Mouse (Mus musculus): ENCODE results near the gene Panx3. TPM values are rescaled to one million over a fixed set of nuclear protein-coding genes. Genes with fewer than 3 reads are reported as not detected.

Panx3 gene
- not detected for polyA plus RNA-seq (2017; shearing (Covaris generic))

DNA sequence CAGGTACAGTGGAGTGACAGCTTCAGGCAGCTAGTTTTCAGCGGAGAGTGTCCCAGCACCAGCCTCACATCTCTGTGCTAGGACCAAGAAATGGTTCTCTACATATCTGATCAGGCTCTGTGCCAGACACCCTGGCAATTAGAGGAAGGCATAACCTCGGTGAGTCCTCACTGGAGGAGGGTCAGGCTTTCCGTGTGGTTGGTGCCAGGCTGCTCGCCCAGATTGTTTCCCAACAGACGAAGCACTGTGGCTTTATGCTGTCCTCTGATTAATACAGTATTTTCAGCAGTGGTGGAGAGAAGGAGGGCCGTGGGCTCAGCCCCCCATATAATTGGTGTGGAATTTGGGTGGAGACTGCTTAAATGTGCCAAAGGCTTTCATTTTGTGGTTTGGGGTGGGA, at the start of gene Panx3:
Panx3 (minus strand) TSS at position 121 of the 400 bp plus-strand sequence.

DNA sequence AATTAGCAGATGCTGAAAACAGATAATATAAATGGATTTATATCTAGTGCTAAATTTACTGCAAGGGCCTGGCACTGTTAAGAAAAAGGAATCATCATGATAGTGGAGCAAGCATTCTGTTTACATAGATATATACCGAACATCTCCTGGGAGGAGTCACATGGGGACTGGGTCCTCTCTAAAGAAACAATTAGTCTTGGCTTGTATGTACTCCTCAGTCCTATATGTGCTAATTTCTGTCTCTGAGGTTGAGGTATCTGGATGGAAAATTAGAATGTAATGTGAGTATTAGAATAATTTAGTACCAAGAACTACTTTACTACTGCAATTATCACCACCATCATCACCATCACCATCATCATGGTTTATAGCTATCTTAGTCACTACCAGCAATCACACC, 47.1 kb upstream of the Panx3 start, which contains the start of gene Olfr160:
Olfr160 (minus strand) TSS at position 101 of the 400 bp plus-strand sequence.

DNA sequence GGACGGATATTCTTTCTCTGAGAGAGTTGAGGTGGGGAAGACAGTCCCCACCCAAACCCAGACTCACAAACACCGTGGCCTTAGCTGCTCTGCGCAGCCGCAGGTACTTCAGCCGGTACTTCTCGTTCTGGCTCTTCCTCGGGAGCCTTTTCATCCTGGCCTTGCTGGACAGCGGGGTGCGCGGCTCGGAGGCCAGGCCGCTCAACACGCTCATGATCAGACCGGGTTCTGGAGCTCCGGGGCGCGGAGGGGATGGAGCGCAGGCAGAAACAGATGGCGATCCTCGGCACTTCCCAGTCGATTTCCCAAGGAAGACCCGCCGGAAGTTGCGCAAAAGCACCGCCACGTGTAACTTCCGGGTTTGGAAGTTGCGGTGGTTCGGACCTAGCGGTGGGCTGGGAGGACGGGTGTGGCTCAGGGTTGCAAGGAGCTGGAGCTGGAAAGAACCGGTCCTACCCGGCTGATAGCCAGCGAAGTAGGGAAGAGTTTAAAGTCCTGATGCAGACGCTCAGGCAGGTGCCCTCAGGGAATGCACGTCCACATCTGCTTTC, 12.0 kb downstream of the Panx3 start, which contains the start of gene Tbrg1:
Tbrg1 (minus strand) TSS at position 382 of the 551 bp plus-strand sequence.

DNA sequence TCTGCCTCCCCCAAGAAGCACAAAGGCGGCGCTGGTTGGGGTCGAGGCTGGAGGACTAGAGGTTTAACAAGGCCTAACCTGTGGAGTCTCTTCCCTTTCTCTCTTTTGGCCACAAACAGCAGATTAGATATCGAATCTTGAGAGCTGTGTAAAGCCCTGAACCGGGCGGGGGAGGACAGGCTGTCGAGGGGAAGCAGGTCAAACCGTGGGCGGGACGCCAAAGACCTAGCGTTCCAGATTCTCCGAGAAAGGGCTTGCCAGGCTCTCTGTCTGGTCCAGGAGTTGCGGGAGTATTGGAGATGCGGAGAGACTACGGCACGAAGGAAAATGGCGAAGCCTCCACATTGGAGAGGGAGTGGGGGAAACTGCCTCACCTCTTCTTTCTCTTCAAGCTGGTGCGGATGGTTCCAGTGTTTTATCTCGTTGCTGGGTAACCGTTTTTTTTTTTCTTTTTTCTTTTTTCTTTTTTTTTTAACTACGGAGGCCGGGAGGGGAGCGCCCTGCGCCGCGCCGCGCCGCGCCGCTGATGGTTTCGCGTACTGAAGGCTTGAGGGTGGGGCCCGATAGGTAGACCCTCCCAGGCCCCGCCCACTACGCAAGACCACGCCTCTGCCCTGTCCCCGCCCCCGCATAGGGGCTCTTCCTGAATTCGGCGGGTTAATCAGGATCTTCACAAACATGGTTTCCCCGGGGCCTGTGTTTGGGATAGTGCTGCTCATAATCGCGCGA, 55.7 kb downstream of the Panx3 start, which contains the start of gene Spa17:
Spa17 (minus strand) TSS at position 541 of the 729 bp plus-strand sequence.

Other genes with a start within 250 kb of the Panx3 start
- not detected for gene Robo3, start 236.0 kb downstream of the Panx3 start, polyA plus RNA-seq (2017; shearing (Covaris generic))
- 36.4 TPM for gene Msantd2, start 179.9 kb downstream of the Panx3 start, polyA plus RNA-seq (2017; shearing (Covaris generic))
- gene Esam, start 141.2 kb downstream of the Panx3 start, polyA plus RNA-seq (2017; shearing (Covaris generic)), result not detected
- not detected for gene Vsig2, start 130.0 kb downstream of the Panx3 start, polyA plus RNA-seq (2017; shearing (Covaris generic))
- gene Nrgn, start 116.3 kb downstream of the Panx3 start, polyA plus RNA-seq (2017; shearing (Covaris generic)), result not detected
- 8.1 TPM for gene Siae, start 113.5 kb downstream of the Panx3 start, polyA plus RNA-seq (2017; shearing (Covaris generic))
- gene Spa17, start 55.5 kb downstream of the Panx3 start, polyA plus RNA-seq (2017; shearing (Covaris generic)), result not detected
- gene Tbrg1, start 11.9 kb downstream of the Panx3 start, polyA plus RNA-seq (2017; shearing (Covaris generic)), result 115 TPM
- gene Olfr160, start 47.0 kb upstream of the Panx3 start, polyA plus RNA-seq (2017; shearing (Covaris generic)), result 0.24 TPM
- gene Olfr874, start 75.9 kb upstream of the Panx3 start, polyA plus RNA-seq (2017; shearing (Covaris generic)), result 0.34 TPM
- gene Olfr875, start 102.6 kb upstream of the Panx3 start, polyA plus RNA-seq (2017; shearing (Covaris generic)), result not detected
- 0.22 TPM for gene Olfr876, start 133.8 kb upstream of the Panx3 start, polyA plus RNA-seq (2017; shearing (Covaris generic))
- not detected for gene Olfr877, start 185.0 kb upstream of the Panx3 start, polyA plus RNA-seq (2017; shearing (Covaris generic))
- gene Olfr145, start 227.5 kb upstream of the Panx3 start, polyA plus RNA-seq (2017; shearing (Covaris generic)), result not detected
- 0.34 TPM for gene Olfr878, start 248.6 kb upstream of the Panx3 start, polyA plus RNA-seq (2017; shearing (Covaris generic))

Data from naive thymus-derived CD4-positive, alpha-beta T cell, adult 5 months (primary cell).